Mouse (Mus musculus) forebrain, embryonic 10.5 days (tissue): ENCODE results near the gene Ralgapa2. TPM values are rescaled to one million over a fixed set of nuclear protein-coding genes. Genes with fewer than 3 reads are reported as not detected.

ENCODE experiments used
- DNase-seq: peaks from one replicate; pipeline ENCODE4 v3.0.0-alpha.2; 2017; ENCODE audit warnings: low spot score; ENCODE audit errors: extremely low spot score
- H3K27ac ChIP-seq: fragments of 300-500 bp; sonication (generic); 2 replicates; pipeline ENCODE4 v1.5.1; 2016; ENCODE audit warnings: mild to moderate bottlenecking
- H3K27me3 ChIP-seq: fragments of 300-500 bp; sonication (generic); 2 replicates; pipeline ENCODE4 v1.6.1; 2016; ENCODE audit warnings: mild to moderate bottlenecking; ENCODE audit not compliant: poor library complexity, severe bottlenecking
- H3K36me3 ChIP-seq: fragments of 300-500 bp; sonication (generic); replicated peaks from 2 replicates; pipeline ENCODE4 v1.6.1; 2016; ENCODE audit warnings: mild to moderate bottlenecking, moderate library complexity
- H3K4me1 ChIP-seq: fragments of 300-500 bp; sonication (generic); 2 replicates; pipeline ENCODE4 v1.6.1; 2016
- H3K4me3 ChIP-seq: fragments of 300-500 bp; sonication (generic); 2 replicates; pipeline ENCODE4 v1.5.1; 2016; ENCODE audit warnings: mild to moderate bottlenecking, moderate library complexity
- H3K9me3 ChIP-seq: fragments of 300-500 bp; sonication (generic); 2 replicates; pipeline ENCODE4 v1.6.1; 2016; ENCODE audit warnings: mild to moderate bottlenecking, moderate library complexity
- WGBS: fragments of 180-500 bp; shearing (Covaris S2); methylation state at CpG from one replicate; pipeline ENCODE4 v1.1.7; 2016; 5-methylcytosine and 5-hydroxymethylcytosine counted together
- polyA plus RNA-seq: library from polyadenylated mRNA; unstranded; fragments of >200 nt; fragmentation: Nextera tagmentation; extraction: Ambion mirVana; gene quantifications from 2 replicates; pipeline ENCODE4 v1.2.1, GENCODE M21; 2016

The Ralgapa2 gene
- polyA plus RNA-seq, 1 experiment from 2014 or later, result 9.9 TPM

DNA sequence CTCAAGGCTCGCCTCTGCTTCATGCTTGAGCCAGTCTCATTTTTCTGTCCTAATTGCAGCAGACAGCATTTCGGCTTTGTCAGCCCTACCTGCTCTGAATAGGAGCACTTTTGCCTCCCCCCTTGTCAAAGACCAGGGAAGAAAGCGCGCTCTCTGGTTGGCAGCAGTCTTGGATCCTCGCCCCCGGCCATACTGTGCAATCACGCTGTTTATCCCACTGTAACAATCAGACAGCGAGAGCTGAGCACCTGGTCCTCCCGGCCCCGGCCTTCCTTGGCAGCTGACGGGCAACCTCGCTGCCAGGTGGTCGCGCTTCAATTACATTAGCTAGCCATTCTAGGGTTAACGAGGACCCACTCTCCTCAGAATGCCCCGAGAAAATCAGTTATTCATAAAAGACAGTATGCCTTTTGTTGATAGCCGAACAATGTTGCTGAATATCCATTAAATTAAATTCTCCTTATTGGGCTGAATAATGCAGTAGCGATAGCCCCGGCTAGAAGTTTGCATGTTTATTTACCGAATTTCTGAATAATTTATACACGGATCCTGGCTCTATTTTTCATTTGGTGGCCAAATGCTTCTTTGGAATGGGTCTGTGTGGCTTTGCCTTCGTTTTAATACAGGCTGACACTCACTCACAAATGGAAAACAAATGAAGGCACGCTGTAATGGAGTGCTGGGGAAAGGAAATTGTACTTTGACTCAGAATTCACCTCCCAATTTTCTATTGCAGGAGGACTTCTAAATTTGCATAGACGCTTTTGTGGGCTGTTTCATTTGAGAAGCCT, 232.5 kb downstream of the Ralgapa2 start:
- H3K27me3 ChIP-seq, result no peaks in the 10 kb centered on the region
- peak overlapping the region; percentile 74 for H3K27ac ChIP-seq
- no peak for DNase-seq
- no peaks in the 10 kb centered on the region for H3K36me3 ChIP-seq
- peaks cover 43% of the 10 kb centered on the region for H3K4me1 ChIP-seq
- no peaks in the 10 kb centered on the region for H3K9me3 ChIP-seq
- WGBS, result 51% methylated on average over 24 of the region's 24 CpGs
- peak overlapping the region; percentile 18; the same call in 1 of the 2 replicates for H3K4me3 ChIP-seq

DNA sequence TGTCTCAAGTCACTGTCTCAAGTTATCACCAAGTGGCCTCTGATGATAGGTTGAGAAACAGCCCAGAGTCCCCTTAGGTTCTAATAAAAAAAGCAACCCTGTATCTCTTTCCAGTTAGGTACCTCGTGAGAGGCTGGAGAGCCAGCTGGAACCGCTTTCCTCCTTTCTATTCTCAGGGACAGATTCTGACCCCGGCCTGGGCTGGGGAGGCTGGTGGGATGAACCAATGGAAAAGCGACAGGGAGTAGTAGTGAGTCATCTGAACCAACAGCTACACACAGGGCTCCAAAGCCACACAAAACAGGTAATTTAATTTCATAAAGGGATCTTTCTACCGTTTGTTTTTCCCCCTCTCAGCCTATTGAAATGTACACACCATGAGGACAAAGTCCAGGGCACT, 233.8 kb downstream of the Ralgapa2 start:
- Histone ChIP-seq H3K9me3 (no peaks in the 10 kb centered on the region), H3K4me3 (no peak overlapping the region), H3K4me1 (peaks cover 43% of the 10 kb centered on the region), H3K27ac (peak overlapping the region; percentile 74), H3K36me3 (no peaks in the 10 kb centered on the region), H3K27me3 (no peaks in the 10 kb centered on the region)
- DNase-seq, result no peak
- 55% methylated on average over 5 of the region's 5 CpGs for WGBS

DNA sequence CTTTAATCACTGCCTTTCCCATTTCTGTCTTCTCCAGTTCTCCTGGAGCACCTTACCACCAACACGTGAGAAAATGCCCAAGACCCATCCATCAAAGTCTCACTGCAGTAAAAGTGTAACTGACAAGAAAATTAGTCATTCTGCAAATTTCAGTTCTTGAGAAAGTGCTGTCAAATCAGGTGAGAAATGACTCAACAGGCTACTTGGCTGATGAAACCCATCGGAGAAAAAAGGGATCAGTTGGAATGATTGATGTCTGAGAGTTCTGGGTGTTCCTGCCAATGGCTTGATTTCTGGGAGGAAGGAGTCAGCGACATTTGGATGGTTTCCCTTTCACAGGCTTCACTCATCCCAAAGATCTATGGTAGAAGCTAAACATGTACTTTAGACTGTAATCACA, 245.6 kb downstream of the Ralgapa2 start:
- no peak overlapping the region for H3K4me3 ChIP-seq
- peaks cover 36% of the 10 kb centered on the region for H3K27me3 ChIP-seq
- no peak overlapping the region for H3K27ac ChIP-seq
- peaks cover 2% of the 10 kb centered on the region; the same call in 1 of the 2 replicates for H3K36me3 ChIP-seq
- WGBS, result 88% methylated on average over 3 of the region's 3 CpGs
- H3K9me3 ChIP-seq, result no peaks in the 10 kb centered on the region
- DNase-seq, result no peak
- H3K4me1 ChIP-seq, result peaks cover 16% of the 10 kb centered on the region

DNA sequence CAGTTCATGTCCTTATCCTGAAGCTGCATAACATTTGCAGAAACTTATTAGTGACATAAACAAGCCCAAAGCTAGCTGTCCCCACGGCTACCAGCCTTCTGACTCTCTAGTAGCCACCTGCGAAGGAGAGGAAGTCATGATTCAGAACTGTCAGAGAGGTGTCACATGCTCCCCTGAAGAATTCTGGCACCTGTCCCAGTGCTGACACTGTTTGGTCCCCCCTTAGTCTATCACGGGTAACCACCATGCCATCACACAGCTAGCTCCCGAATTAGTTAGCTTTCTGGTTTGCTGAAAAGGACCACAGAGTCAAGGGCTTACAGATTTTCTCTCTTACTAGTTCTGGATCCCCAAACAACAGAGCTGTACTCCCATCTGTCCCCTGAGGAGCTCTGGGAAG, 247.1 kb downstream of the Ralgapa2 start:
- no peaks in the 10 kb centered on the region for H3K9me3 ChIP-seq
- WGBS, result 87% methylated on average over 4 of the region's 4 CpGs
- H3K4me3 ChIP-seq, result no peak overlapping the region
- DNase-seq, result no peak
- H3K4me1 ChIP-seq, result peaks cover 31% of the 10 kb centered on the region
- H3K27me3 ChIP-seq, result peaks cover 46% of the 10 kb centered on the region
- peaks cover 2% of the 10 kb centered on the region; the same call in 1 of the 2 replicates for H3K36me3 ChIP-seq
- no peak overlapping the region for H3K27ac ChIP-seq

DNA sequence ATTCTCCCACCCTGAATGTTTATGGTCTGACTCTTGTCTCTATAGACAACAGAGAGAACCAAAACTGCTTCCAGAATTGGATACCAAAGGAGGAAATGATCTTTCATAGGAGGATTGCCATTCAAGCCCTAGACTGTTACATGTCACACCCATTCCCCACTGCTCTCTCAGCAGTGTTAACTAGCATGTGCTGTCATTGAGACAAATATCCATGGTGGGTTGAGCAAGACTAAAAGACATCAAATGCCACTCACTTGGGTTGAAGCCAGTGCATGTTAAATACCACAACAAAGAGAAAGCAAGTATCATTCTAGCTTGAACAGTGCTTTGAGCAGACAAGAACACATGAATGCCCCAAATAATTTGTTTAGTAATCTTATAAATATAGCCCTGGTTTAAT, 249.2 kb downstream of the Ralgapa2 start:
- Histone ChIP-seq H3K9me3 (no peaks in the 10 kb centered on the region), H3K27ac (no peak overlapping the region), H3K4me3 (no peak overlapping the region), H3K36me3 (no peaks in the 10 kb centered on the region), H3K27me3 (peaks cover 51% of the 10 kb centered on the region), H3K4me1 (peaks cover 48% of the 10 kb centered on the region)
- no peak for DNase-seq

DNA sequence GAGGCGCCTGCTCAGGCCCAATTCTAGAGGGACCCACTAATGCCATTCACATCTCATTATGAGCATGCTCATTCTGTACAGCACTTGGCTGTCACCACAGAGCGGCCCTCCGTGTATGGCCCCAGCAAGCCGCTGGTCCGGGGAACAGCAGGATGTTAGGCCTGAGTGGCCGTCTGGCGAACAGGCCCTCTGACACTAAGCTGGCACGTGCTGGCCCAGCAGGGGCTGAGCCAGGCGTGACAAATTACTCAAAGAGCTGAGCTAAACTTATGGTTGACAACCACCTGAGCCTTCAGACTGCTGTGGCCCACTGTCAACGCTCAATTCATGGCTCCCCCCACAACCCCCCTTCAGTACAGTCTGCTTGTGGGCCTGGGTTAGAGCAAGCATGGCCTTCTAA, 249.9 kb downstream of the Ralgapa2 start:
- Histone ChIP-seq H3K27me3 (peaks cover 51% of the 10 kb centered on the region), H3K9me3 (no peaks in the 10 kb centered on the region), H3K27ac (peak overlapping the region; percentile 48; the same call in 1 of the 2 replicates), H3K36me3 (no peaks in the 10 kb centered on the region), H3K4me1 (peaks cover 55% of the 10 kb centered on the region), H3K4me3 (no peak overlapping the region)
- DNase-seq, result peak; percentile 36
- 19% methylated on average over 10 of the region's 10 CpGs for WGBS

DNA sequence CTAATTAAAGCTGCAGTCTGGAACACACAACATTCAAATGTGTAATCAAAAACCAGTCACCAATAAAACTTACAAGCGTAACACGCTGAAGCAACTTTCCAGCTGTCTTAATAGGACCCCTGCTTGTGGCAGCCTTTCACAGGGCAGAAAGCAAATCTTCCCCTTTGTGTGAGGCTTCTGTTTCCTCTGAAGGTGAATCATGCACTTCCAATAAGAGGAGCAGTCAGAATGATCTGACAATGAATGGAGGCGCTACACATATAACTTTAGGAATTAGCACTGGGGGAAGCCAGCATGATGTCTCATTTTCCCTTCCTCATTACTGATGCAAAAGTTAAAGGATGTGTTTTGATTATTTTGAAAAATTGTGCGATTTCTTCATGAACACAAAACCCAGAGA, 251.0 kb downstream of the Ralgapa2 start:
- DNase-seq, result no peak
- H3K9me3 ChIP-seq, result no peaks in the 10 kb centered on the region
- no peaks in the 10 kb centered on the region for H3K36me3 ChIP-seq
- H3K27ac ChIP-seq, result no peak overlapping the region
- H3K27me3 ChIP-seq, result peaks cover 51% of the 10 kb centered on the region
- 45% methylated on average over 4 of the region's 4 CpGs for WGBS
- peaks cover 66% of the 10 kb centered on the region for H3K4me1 ChIP-seq
- H3K4me3 ChIP-seq, result no peak overlapping the region

DNA sequence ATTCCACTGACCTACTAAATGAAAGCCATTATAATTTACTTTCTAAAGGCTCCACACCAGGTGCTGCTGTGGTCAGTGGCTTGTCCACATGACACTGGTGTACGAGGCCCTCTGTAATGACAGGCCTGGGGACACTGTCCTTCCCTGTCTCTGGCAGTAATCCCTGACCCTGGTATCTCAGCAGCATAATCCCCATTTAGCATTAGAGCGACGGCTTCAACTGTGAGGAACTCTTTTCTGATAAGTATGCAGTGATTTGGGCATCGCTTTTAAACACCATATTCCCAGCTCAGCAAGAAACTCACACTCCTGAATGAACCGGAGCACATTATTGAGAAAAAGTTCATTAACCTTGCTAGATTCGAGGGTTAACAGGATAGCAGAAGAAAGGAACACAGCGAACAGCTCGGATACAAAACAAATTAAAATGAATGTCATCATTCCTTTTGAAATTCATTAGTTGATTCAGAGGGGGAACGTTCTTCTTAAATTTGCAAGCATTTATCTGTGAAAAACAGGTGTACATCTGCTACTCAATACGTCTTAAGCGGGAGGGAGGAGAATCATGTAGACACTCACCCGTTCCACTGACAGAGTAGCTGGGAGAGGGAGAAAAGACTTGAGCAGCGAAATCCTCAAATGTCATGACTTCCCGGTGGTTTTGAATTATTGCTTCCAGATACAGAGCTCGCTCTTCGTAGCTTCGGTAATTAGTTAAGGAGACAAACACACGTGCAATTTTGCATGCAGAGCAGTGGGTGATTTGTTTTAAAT, 252.2 kb downstream of the Ralgapa2 start:
- no peak for DNase-seq
- peaks cover 47% of the 10 kb centered on the region for H3K27me3 ChIP-seq
- WGBS, result 30% methylated on average over 18 of the region's 18 CpGs
- no peaks in the 10 kb centered on the region for H3K9me3 ChIP-seq
- H3K4me1 ChIP-seq, result peaks cover 68% of the 10 kb centered on the region
- H3K27ac ChIP-seq, result peak overlapping the region; percentile 26; the same call in 1 of the 2 replicates
- no peaks in the 10 kb centered on the region for H3K36me3 ChIP-seq
- no peak overlapping the region for H3K4me3 ChIP-seq

DNA sequence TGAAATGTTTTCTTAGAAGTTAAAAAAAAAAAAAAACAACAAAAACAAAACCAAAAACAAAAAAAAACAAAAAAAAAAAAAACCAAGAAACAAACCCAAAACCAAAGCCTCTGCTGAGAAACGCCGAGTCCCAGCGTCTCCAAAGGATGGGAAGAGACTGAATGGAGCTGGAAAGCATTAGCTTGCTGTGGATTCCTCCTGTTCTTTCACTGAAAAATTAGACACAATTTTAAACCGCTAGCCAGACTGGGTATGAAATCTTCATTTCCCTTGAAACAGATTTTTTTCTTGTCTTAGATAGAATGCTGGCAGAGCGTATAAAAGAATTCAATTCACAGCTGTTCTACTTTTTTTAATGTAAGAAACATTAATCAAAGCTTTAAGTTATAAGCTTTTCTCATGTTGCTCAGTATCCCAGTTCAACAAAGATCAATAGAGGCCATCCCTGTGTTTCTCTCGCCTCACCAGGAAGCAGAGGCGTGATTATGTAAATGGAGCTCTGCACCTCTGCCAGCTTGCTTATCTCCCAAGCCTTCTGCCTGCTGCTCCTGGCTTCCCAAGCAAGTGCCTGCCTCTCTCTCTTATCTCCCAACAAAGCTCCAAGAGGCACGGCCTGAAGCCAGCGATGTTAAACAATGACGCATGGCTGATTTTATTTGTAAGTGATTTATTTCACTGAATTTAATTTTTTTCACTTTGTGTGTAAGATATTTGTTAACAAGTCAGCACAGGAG, 253.2 kb downstream of the Ralgapa2 start:
- WGBS, result 18% methylated on average over 10 of the region's 10 CpGs
- Histone ChIP-seq H3K4me1 (peaks cover 73% of the 10 kb centered on the region), H3K9me3 (no peaks in the 10 kb centered on the region), H3K4me3 (no peak overlapping the region), H3K36me3 (no peaks in the 10 kb centered on the region), H3K27me3 (peaks cover 36% of the 10 kb centered on the region), H3K27ac (peak overlapping the region; percentile 54; the same call in 1 of the 2 replicates)
- no peak for DNase-seq

DNA sequence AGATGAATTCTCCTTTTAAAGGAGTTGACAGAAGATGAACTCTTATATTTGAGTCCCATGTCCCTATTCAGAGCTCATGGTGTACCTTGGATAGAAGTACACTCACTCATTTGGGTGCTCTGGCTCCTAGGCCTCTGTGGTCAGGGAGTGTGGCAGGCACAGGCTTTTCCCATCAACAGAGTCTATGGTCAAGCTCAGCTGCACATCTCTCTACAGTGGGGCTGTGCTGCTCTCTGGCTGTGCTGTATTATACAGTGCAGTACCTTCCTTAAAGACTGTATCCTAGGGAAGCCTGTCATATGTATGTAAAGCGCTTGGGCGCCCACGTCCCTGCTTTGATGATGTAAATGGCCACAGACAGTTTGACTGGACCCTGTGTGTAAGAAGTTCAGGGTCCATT, 254.5 kb downstream of the Ralgapa2 start:
- WGBS, result 89% methylated on average over 3 of the region's 3 CpGs
- Histone ChIP-seq H3K4me3 (no peak overlapping the region), H3K36me3 (no peaks in the 10 kb centered on the region; the same call in 1 of the 2 replicates), H3K4me1 (peaks cover 68% of the 10 kb centered on the region), H3K27ac (peak overlapping the region; percentile 15; the same call in 1 of the 2 replicates), H3K9me3 (no peaks in the 10 kb centered on the region), H3K27me3 (peaks cover 23% of the 10 kb centered on the region)
- DNase-seq, result no peak

DNA sequence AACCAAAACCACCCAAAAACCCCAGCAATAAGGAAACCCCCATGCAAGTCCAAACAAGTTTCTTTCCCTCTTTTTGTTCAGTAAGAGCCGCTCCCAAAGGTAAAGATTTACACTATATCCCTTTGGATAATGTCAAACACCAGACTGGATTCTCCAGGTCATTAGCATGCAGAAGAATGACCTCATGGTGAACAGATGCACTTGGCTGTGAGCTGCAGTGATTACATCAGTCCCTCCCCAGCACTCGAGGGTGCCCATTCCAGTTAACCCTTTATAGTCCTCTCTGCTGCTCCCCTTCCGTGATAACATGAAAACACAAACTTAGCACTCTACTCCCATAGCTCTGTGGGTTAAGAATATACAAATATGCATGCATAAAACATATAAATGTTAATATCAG, 255.1 kb downstream of the Ralgapa2 start:
- Histone ChIP-seq H3K27me3 (peaks cover 17% of the 10 kb centered on the region), H3K4me3 (no peak overlapping the region), H3K9me3 (no peaks in the 10 kb centered on the region), H3K36me3 (no peaks in the 10 kb centered on the region; the same call in 1 of the 2 replicates), H3K27ac (no peak overlapping the region), H3K4me1 (peaks cover 63% of the 10 kb centered on the region)
- 55% methylated on average over 3 of the region's 3 CpGs for WGBS
- DNase-seq, result no peak

DNA sequence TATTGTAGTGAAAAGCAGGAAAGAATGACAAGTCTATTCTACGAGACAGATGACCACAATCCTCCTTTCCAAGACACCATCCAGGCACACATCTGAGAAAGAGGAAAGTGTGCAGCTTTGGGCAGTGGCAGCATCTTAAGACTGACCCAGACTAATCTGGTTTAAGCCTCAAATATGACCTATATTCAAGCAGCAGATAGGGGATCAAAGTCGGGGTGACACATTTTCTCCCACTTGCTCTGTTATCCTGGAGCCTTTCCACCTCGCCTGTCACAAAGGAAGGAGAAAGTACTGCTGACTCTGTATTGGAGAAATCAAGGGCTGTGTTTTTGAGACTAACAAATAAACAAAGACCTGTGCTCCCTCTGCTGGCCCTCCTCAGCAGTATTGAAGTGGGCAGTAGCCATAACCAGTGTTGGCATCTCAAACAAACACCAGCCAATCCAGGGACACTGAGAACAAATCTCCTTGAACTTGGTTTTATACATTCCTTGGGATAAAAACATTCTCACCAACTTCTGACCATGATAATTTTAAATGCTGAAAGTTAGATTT, 255.7 kb downstream of the Ralgapa2 start:
- Histone ChIP-seq H3K4me1 (peaks cover 56% of the 10 kb centered on the region), H3K9me3 (no peaks in the 10 kb centered on the region), H3K27me3 (peaks cover 15% of the 10 kb centered on the region; the same call in 1 of the 2 replicates), H3K36me3 (no peaks in the 10 kb centered on the region; the same call in 1 of the 2 replicates), H3K27ac (no peak overlapping the region), H3K4me3 (no peak overlapping the region)
- WGBS, result 64% methylated on average over 3 of the region's 3 CpGs
- DNase-seq, result no peak
